Mouse (Mus musculus): ENCODE data around the gene Hist1h2bc. TPM values are rescaled to one million over a fixed set of nuclear protein-coding genes. Genes with fewer than 3 reads are reported as not detected.
"Not testable (repeated sequence)": the region's sequence is repeated elsewhere in the genome, so short reads cannot be mapped to it uniquely, and the experiment has no call there.

Hist1h2bc gene
- polyA plus RNA-seq, 1 experiment from 2014 or later = 25.1 TPM

DNA sequence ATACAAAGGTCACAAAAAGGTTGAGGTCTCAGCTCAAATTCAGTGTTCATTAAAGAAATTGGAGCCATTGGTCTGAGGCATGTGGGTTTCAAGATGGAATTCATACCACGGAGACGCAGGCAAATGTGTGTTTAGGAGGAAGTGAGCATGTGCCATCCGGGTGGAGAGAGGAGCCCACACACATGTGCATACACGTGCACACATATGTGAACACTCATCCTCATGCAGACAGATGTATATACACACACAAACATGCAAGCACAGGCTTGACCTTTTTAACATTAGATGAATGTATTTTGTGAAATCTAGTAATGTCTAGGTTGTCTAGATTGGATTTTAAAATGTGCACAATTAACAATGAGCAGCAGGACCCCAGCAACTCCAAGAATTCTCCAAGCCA is 18.2 kb downstream of the Hist1h2bc start:
- Histone ChIP-seq H3K4me2 (ENCODE audit: low read depth, low read length) (no peak overlapping the region), H3K9ac (replicated peaks; ENCODE audit: low read length) (no peak overlapping the region), H3K36me3 (replicated peaks; ENCODE audit: control insufficient read depth, insufficient read depth, low read depth, low read length) (no peaks in the 10 kb centered on the region), H3K27ac (replicated peaks; ENCODE audit: low read depth, low read length) (no peak overlapping the region), H3K4me1 (ENCODE audit: control insufficient read depth, insufficient read depth, low read length) (no peaks in the 10 kb centered on the region), H3K27me3 (ENCODE audit: control insufficient read depth, insufficient read depth, low read length) (no peaks in the 10 kb centered on the region), H3K9me3 (replicated peaks; ENCODE audit: control insufficient read depth, low read length) (no peaks in the 10 kb centered on the region), H3K4me3 (ENCODE audit: low read depth, low read length) (no peak overlapping the region)
- ATAC-seq (replicated peaks; ENCODE audit: insufficient number of reproducible peaks, low FRiP score, low TSS enrichment, low read depth) = no peak
- WGBS = 79% methylated on average over 4 of the region's 4 CpGs
- no peak for DNase-seq (ENCODE audit: low spot score)

DNA sequence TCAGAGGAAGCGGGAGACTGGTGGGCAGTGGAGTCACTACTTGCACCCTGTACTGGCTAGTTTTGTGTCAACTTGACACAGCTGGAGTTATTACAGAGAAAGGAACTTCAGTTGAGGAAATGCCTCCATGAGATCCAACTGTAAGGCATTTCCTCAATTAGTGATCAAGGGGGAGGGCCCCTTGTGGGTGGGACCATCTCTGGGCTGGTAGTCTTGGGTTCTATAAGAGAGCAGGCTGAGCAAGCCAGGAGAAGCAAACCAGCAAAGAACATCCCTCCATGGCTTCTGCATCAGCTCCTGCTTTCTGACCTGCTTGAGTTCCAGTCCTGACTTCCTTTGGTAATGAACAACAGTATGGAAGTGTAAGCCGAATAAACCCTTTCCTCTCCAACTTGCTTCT is 18.8 kb downstream of the Hist1h2bc start:
- not testable (repeated sequence) for H3K4me3 ChIP-seq (ENCODE audit: low read depth, low read length); ATAC-seq (replicated peaks; ENCODE audit: insufficient number of reproducible peaks, low FRiP score, low TSS enrichment, low read depth); H3K27me3 ChIP-seq (ENCODE audit: control insufficient read depth, insufficient read depth, low read length); DNase-seq (ENCODE audit: low spot score); H3K4me2 ChIP-seq (ENCODE audit: low read depth, low read length); H3K36me3 ChIP-seq (replicated peaks; ENCODE audit: control insufficient read depth, insufficient read depth, low read depth, low read length); H3K4me1 ChIP-seq (ENCODE audit: control insufficient read depth, insufficient read depth, low read length); H3K27ac ChIP-seq (replicated peaks; ENCODE audit: low read depth, low read length); H3K9me3 ChIP-seq (replicated peaks; ENCODE audit: control insufficient read depth, low read length); H3K9ac ChIP-seq (replicated peaks; ENCODE audit: low read length)
- WGBS = 89% methylated on average over 2 of the region's 2 CpGs

DNA sequence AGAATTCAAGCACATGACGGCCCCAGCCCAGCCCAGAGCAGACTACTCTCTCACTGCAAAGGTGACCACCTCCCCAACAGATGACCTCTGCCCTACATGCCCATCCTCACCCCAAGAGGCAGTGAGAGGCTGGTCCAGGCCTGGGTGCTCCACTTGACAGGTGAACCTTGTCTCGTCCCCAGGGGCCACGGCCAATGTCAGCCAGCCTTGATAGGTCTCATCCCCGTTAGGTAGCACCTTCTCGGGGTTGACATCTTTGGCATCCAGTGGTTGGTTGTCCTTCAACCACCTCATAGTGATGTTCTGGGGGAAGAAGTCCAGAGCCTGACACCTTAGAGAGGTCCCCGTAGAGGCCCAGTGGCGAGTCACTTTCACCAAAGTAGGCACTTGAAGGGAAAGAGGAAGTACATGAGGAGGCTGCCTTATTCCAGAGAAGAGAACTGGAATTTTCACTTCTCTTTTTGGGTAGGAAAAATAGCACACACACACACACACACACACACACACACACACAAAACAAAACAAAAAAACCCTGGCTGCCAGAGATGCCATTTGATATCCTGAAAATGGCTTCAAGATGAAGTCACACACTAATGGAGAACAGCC is 21.9 kb downstream of the Hist1h2bc start:
- Histone ChIP-seq H3K4me1 (ENCODE audit: control insufficient read depth, insufficient read depth, low read length) (no peaks in the 10 kb centered on the region; the same call in 1 of the 2 replicates), H3K4me3 (ENCODE audit: low read depth, low read length) (no peak overlapping the region), H3K27ac (replicated peaks; ENCODE audit: low read depth, low read length) (no peak overlapping the region), H3K9me3 (replicated peaks; ENCODE audit: control insufficient read depth, low read length) (no peaks in the 10 kb centered on the region), H3K27me3 (ENCODE audit: control insufficient read depth, insufficient read depth, low read length) (no peaks in the 10 kb centered on the region), H3K9ac (replicated peaks; ENCODE audit: low read length) (no peak overlapping the region), H3K4me2 (ENCODE audit: low read depth, low read length) (no peak overlapping the region), H3K36me3 (replicated peaks; ENCODE audit: control insufficient read depth, insufficient read depth, low read depth, low read length) (no peaks in the 10 kb centered on the region)
- 91% methylated on average over 7 of the region's 7 CpGs for WGBS
- DNase-seq (ENCODE audit: low spot score) (no peak), ATAC-seq (replicated peaks; ENCODE audit: insufficient number of reproducible peaks, low FRiP score, low TSS enrichment, low read depth) (no peak)

DNA sequence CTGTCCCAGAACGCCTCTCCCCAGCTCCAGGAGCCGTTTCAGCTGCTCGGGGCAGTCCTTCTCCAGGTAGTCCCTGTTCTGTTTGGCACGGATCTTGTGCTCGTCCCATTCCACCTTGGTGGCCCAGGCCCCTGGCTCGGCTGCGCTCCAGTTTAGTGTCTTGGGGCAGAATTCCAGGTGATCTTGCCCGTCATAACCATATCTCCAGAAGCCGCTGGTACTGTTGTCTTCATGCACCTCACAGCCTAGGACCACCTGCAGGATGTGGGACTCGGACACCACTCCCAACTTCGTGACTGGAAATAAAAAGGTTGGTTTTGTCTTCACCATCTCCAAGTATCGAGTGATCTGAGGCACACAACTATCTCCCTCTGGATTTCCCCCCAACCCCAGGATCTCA is 22.8 kb downstream of the Hist1h2bc start:
- H3K27ac ChIP-seq (replicated peaks; ENCODE audit: low read depth, low read length) = no peak overlapping the region
- no peak for ATAC-seq (replicated peaks; ENCODE audit: insufficient number of reproducible peaks, low FRiP score, low TSS enrichment, low read depth)
- no peaks in the 10 kb centered on the region for H3K9me3 ChIP-seq (replicated peaks; ENCODE audit: control insufficient read depth, low read length)
- 95% methylated on average over 12 of the region's 12 CpGs for WGBS
- H3K36me3 ChIP-seq (replicated peaks; ENCODE audit: control insufficient read depth, insufficient read depth, low read depth, low read length) = no peaks in the 10 kb centered on the region
- H3K9ac ChIP-seq (replicated peaks; ENCODE audit: low read length) = no peak overlapping the region
- no peak for DNase-seq (ENCODE audit: low spot score)
- no peaks in the 10 kb centered on the region for H3K27me3 ChIP-seq (ENCODE audit: control insufficient read depth, insufficient read depth, low read length)
- H3K4me3 ChIP-seq (ENCODE audit: low read depth, low read length) = no peak overlapping the region
- no peaks in the 10 kb centered on the region; the same call in 1 of the 2 replicates for H3K4me1 ChIP-seq (ENCODE audit: control insufficient read depth, insufficient read depth, low read length)
- no peak overlapping the region for H3K4me2 ChIP-seq (ENCODE audit: low read depth, low read length)

DNA sequence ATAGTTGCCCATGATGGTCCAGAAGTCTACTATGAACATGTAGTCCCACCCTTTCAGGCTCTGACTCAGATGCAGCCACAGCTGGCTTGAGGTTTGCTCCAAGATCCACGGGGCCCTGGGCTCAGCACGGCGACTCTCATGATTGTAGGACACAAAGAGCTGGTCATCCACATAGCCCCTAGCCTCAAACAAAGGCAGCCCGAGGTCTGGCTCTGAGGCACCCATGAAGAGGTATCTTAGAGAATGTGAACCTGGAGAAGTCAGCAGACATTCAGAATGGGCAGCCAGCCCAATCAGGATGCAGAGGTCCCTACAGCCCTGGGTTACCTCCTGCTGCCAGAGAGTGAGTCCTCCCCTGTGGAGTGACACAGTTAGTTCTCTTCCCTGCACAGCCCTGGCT is 24.0 kb downstream of the Hist1h2bc start:
- Histone ChIP-seq H3K9ac (replicated peaks; ENCODE audit: low read length) (no peak overlapping the region), H3K27ac (replicated peaks; ENCODE audit: low read depth, low read length) (no peak overlapping the region), H3K4me3 (ENCODE audit: low read depth, low read length) (no peak overlapping the region), H3K27me3 (ENCODE audit: control insufficient read depth, insufficient read depth, low read length) (no peaks in the 10 kb centered on the region), H3K9me3 (replicated peaks; ENCODE audit: control insufficient read depth, low read length) (no peaks in the 10 kb centered on the region), H3K4me1 (ENCODE audit: control insufficient read depth, insufficient read depth, low read length) (no peaks in the 10 kb centered on the region; the same call in 1 of the 2 replicates), H3K36me3 (replicated peaks; ENCODE audit: control insufficient read depth, insufficient read depth, low read depth, low read length) (no peaks in the 10 kb centered on the region), H3K4me2 (ENCODE audit: low read depth, low read length) (no peak overlapping the region)
- WGBS = 86% methylated on average over 4 of the region's 4 CpGs
- DNase-seq (ENCODE audit: low spot score) = no peak
- ATAC-seq (replicated peaks; ENCODE audit: insufficient number of reproducible peaks, low FRiP score, low TSS enrichment, low read depth) = no peak

DNA sequence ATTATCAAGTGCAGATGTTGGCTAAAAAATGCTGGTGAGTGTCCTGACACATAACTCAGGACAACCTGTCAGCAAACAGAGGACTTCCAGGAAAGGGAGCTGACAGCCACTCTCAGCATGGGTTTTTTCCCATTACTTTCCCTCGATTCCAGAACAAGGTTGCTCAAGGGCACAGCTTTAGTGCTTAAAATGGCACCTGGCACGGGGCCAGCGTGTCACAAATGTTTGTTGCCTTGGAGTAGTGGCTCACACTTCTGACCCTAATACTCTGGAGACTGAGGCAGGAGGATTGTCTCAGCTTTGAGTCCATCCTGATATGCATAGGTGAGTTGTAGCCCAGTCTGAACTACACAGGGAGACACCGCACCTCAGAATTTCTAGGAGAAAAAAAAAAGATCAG is 24.7 kb downstream of the Hist1h2bc start:
- H3K27ac ChIP-seq (replicated peaks; ENCODE audit: low read depth, low read length) = no peak overlapping the region
- H3K27me3 ChIP-seq (ENCODE audit: control insufficient read depth, insufficient read depth, low read length) = no peaks in the 10 kb centered on the region
- ATAC-seq (replicated peaks; ENCODE audit: insufficient number of reproducible peaks, low FRiP score, low TSS enrichment, low read depth) = no peak
- H3K36me3 ChIP-seq (replicated peaks; ENCODE audit: control insufficient read depth, insufficient read depth, low read depth, low read length) = no peaks in the 10 kb centered on the region
- no peaks in the 10 kb centered on the region; the same call in 1 of the 2 replicates for H3K4me1 ChIP-seq (ENCODE audit: control insufficient read depth, insufficient read depth, low read length)
- DNase-seq (ENCODE audit: low spot score) = no peak
- H3K9me3 ChIP-seq (replicated peaks; ENCODE audit: control insufficient read depth, low read length) = no peaks in the 10 kb centered on the region
- no peak overlapping the region for H3K4me2 ChIP-seq (ENCODE audit: low read depth, low read length)
- no peak overlapping the region for H3K9ac ChIP-seq (replicated peaks; ENCODE audit: low read length)
- 77% methylated on average over 4 of the region's 4 CpGs for WGBS
- H3K4me3 ChIP-seq (ENCODE audit: low read depth, low read length) = no peak overlapping the region

DNA sequence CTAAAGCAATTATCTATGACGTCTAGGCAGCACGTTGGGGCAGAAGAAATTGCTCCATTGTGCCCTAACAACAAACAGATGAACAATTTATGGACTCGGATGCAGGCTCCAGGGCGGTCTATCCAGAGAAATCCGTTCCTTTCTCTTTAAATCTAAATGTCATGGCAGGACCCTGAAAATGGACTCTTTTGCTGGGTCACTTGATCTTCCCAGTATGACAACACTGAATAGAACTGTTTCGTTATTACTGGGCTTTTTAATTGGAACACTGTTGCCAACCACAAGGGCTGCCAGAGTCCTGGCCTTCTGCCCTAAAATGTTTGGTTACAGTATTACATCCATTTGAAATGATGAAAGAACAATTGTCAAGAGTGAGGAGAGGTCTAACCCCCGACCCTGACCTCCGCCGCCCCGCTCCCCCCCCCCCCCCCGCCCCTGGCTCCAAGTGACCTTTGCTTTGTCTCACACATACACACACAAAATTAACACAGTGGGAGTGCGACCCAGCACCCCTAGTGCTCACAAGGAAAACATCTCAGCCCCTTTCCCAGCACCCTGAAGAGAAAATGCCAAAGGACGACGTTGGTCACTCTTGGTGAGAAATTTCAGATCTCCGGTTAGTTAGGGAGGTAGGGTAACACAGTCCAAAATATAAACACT is 25.8 kb downstream of the Hist1h2bc start:
- H3K4me2 ChIP-seq (ENCODE audit: low read depth, low read length) = peak overlapping the region; percentile 58
- DNase-seq (ENCODE audit: low spot score) (no peak), ATAC-seq (replicated peaks; ENCODE audit: insufficient number of reproducible peaks, low FRiP score, low TSS enrichment, low read depth) (0 out of 2 replicates have a peak, but pooled peaks have one; percentile 18)
- H3K4me1 ChIP-seq (ENCODE audit: control insufficient read depth, insufficient read depth, low read length) = no peaks in the 10 kb centered on the region; the same call in 1 of the 2 replicates
- 11% methylated on average over 11 of the region's 15 CpGs for WGBS
- peak overlapping the region; percentile 57 for H3K9ac ChIP-seq (replicated peaks; ENCODE audit: low read length)
- H3K9me3 ChIP-seq (replicated peaks; ENCODE audit: control insufficient read depth, low read length) = no peaks in the 10 kb centered on the region
- no peaks in the 10 kb centered on the region for H3K27me3 ChIP-seq (ENCODE audit: control insufficient read depth, insufficient read depth, low read length)
- peak overlapping the region; percentile 28 for H3K4me3 ChIP-seq (ENCODE audit: low read depth, low read length)
- no peaks in the 10 kb centered on the region for H3K36me3 ChIP-seq (replicated peaks; ENCODE audit: control insufficient read depth, insufficient read depth, low read depth, low read length)
- peak overlapping the region; percentile 8; the same call in 1 of the 2 replicates for H3K27ac ChIP-seq (replicated peaks; ENCODE audit: low read depth, low read length)

DNA sequence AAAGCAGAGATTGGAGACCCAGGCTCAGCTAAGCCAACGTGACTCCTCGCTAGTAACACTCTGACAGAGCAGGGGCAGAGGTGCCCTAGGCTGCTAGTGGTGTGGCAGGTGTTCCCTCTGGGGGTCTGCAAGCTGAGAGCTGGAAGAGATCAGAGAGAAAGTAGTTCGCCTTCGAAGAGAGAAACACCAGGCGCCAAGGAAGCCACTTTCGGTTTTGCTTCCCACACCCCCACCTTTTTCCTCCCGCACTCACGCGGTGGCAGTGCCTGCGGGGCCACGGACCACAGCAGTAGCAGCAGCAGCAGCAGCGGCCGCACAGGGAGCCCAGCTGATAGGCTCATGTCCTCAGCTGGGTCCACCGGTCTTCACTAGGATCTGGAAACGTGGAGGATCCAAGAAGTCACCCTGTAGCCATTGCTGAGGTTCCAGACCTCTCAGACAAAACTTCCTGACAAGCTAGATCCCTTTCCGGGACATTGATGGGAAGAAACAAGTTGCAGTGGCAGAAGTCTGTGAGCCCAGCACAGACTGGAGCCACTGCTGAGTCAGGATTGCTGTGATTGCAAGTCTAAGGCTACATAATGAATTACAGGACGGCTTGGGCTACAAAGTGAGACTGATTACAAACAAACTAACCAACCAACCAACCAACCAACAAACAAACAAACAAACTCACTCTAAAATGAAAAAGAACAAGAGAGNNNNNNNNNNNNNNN is 26.5 kb downstream of the Hist1h2bc start, which contains the start of gene Hfe:
Hfe (minus strand) TSS at position 481 of the 716 bp plus-strand sequence.
- H3K4me1 ChIP-seq (ENCODE audit: control insufficient read depth, insufficient read depth, low read length) = no peaks in the 10 kb centered on the region; the same call in 1 of the 2 replicates
- peak; percentile 62 for DNase-seq (ENCODE audit: low spot score)
- 4% methylated on average over 17 of the region's 17 CpGs for WGBS
- peak within 1 kb of the TSS; percentile 58 for H3K4me2 ChIP-seq (ENCODE audit: low read depth, low read length)
- ATAC-seq (replicated peaks; ENCODE audit: insufficient number of reproducible peaks, low FRiP score, low TSS enrichment, low read depth) = no peak
- no peaks in the 10 kb centered on the region for H3K36me3 ChIP-seq (replicated peaks; ENCODE audit: control insufficient read depth, insufficient read depth, low read depth, low read length)
- H3K9ac ChIP-seq (replicated peaks; ENCODE audit: low read length) = peak within 1 kb of the TSS; percentile 57
- H3K27ac ChIP-seq (replicated peaks; ENCODE audit: low read depth, low read length) = peak within 1 kb of the TSS; percentile 8; the same call in 1 of the 2 replicates
- H3K4me3 ChIP-seq (ENCODE audit: low read depth, low read length) = peak within 1 kb of the TSS; percentile 28
- H3K9me3 ChIP-seq (replicated peaks; ENCODE audit: control insufficient read depth, low read length) = no peaks in the 10 kb centered on the region
- H3K27me3 ChIP-seq (ENCODE audit: control insufficient read depth, insufficient read depth, low read length) = no peaks in the 10 kb centered on the region
